Mouse (Mus musculus): ENCODE data around the gene Zbtb8a.
"Not testable (repeated sequence)": the region's sequence is repeated elsewhere in the genome, so short reads cannot be mapped to it uniquely, and the experiment has no call there.

Zbtb8a gene

DNA sequence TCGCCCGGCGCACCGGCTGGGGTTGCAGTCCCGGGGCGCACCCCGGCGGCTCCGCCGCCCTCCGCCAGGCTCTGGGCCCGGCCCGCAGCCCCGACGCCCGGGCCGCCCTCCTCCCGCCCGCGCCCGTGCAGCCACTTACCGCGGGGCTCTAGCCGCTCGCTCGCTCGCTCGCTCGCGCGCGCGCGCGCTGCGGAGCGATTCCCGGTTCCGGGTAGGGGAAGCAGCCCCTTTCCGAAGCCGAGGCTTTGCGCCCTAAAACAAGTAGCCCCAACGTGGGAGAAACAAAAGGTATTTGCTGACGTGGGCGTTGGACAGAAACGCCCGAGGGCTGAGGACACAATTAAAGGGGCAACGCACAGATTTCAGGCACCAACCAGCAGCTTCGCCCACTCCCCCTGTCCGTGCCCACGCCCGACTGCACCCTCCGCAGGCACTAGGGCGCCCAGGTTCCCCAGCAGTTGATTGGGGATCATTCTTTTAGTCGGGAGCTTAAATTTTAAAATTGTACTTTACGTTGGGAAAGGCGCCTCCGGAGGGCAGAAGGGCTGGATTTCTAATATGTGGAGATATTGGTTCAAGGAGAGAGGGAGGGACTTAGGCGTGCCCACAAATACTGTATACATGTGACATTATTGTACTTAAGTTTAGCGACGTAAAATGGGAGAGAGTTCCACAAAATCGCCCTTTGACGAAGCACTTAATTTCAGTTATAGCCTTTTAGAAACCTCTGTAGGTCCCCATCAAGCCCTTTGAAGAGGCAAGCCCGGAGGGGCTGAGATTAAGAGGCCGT lies at the start of gene Zbtb8a:
Gene Zbtb8a (minus strand): TSS at position 516 of the 790 bp plus-strand sequence.
- DNase-seq (ENCODE audit: low spot score in 2 of 2): peak; percentile 27 to 32

DNA sequence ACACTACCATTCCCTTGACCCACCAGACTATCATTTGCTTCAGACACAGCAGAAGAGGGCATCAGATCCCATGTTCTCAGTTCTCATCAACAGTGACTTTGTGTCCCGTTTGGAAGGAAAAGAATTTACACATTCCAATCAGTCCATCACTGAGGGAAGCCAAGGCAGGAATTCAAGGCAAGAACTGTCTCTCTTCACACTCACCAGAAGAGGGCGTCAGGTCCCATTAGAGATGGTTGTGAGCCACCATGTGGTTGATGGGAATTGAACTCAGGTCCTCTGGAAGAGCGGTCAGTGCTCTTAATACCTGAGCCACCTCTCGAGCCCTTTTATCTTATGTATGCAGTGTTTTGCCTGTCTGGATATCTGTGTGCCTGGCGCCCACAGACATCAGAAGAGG lies 40.4 kb upstream of the Zbtb8a start:
- DNase-seq (ENCODE audit: low spot score in 2 of 2): no peak

DNA sequence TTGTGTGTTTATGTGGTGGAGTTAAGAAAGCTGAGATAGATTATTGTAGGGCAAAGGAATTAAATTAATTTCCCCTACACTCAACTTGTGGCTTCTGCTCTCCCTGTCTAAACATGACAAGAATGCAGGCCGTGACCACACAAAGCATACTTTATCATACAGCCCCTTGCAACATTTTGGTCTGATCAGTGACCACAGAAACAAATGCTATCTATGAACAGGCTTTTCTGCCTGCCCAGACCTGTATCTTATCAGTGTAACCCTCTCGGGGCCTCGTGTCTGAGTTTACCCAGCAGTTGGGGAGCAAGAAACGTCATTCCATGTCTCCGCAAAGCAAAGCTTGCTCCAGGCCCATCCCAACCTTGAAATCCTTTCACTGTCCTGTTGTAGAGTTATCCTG lies 38.6 kb upstream of the Zbtb8a start:
- DNase-seq (ENCODE audit: low spot score in 2 of 2): no peak

DNA sequence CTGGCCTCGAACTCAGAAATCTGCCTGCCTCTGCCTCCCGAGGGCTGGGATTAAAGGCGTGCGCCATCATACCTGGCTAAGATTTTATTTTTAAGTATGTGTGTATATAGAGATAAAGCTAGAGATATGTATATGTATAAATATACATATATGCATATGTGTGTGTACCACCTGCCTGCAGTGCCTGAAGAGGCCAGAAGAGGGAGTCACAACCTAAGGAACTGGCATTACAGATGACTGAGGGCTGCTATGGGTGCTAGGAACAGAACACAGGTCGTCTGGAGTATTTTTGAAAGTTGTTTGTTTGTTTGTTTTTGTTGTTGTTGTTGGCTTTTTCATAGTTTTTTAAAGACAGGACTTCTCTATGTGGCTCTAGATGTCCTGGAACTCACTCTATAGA lies 38.0 kb upstream of the Zbtb8a start:
- DNase-seq (ENCODE audit: low spot score in 2 of 2): no peak

DNA sequence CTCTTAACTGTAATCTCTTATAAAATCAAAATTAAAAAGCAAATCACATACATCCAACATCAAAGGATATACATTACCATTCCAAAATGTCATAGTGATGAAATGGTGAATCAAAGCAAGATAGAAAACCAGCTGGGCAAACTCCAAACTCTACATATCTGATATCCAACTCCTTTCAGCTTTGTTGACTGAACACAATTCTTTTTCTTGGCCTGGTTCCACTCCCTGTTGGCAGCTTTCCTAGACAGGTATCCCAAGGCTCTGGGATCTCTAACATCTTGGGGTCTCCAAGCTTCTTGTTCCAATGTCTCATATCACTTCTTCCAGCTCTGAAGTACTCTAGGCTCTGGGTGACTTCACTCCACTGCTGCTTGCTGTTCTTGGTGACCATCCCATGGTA lies 33.1 kb upstream of the Zbtb8a start:
- no peak for DNase-seq (ENCODE audit: low spot score in 2 of 2)

DNA sequence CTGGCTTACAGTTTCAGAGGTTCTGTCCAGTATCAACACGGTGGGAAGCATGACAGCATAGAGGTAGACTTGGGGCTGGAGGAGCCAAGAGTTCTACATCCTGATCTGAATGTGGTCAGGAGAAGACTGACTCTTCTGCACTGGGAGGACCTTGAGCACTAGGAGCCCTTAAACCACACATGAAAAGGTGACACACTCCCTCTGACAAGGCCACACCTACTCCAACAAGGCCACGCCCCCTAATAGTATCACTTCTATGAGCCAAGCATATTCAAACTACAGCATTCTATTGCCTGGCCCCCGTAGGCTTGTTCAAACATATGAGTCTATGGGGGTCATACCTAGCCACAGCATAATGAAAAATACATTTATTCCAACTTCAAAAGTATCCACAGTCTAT lies 32.6 kb upstream of the Zbtb8a start:
- DNase-seq (ENCODE audit: low spot score in 2 of 2): not testable (repeated sequence)

DNA sequence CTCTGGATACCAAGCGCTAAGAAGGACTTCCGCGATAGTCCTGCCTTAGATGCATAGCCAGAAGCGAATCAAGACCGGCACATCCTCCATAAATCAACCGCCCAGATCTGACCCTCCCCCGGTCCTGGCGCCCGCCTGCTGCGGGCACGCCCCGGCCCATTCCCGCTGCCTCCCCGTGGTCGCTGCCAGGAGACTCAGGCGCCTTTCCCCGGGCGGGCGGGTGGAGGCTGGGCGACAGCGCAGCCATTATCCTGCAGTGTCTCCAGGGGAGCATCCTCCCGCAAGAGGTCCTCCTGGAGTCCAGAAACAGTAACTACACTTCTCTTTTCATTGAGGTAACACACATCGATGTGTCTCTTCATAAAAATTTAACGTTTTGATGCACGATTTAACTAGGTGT lies 28.5 kb upstream of the Zbtb8a start:
- peak; percentile 10 to 24 for DNase-seq (ENCODE audit: low spot score in 2 of 2)

DNA sequence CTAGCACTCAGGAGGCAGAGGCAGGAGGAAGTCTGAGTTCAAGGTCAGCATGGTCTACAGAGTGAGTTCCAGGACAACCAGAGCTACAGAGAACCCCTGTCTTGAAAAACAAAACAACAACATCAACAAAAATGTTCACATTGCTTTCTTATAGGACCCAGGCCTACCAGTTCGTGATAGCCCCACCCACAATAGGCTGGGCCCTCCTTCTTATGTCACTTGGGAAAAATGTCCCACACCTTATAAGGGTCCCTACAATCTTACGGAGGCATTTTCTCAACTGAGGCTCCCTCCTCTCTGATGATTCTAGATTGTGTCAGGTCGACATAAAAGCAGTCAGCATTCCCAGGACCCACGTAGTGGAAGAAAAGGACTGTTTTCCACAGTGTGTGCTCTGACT lies 21.9 kb upstream of the Zbtb8a start:
- no peak for DNase-seq (ENCODE audit: low spot score in 2 of 2)

DNA sequence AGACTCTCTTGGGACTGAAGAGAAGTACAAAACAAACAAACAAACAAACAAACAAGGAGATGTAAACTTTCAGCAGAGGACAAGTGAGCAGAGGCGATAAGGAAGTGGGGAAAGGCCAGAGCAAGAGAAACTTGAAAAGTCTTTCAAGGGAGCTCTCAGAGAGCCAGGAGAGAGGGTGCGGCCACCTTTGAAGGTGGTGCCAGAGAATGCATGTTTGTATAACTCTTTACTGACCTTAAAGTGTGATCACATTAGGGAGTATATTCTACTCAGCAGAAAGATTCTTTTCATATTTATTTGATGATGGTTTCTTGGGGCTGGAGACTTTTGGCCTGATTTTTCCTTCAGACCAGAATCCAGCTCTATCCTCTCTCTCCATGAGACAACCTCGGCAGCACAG lies 19.0 kb upstream of the Zbtb8a start:
- no peak for DNase-seq (ENCODE audit: low spot score in 2 of 2)

DNA sequence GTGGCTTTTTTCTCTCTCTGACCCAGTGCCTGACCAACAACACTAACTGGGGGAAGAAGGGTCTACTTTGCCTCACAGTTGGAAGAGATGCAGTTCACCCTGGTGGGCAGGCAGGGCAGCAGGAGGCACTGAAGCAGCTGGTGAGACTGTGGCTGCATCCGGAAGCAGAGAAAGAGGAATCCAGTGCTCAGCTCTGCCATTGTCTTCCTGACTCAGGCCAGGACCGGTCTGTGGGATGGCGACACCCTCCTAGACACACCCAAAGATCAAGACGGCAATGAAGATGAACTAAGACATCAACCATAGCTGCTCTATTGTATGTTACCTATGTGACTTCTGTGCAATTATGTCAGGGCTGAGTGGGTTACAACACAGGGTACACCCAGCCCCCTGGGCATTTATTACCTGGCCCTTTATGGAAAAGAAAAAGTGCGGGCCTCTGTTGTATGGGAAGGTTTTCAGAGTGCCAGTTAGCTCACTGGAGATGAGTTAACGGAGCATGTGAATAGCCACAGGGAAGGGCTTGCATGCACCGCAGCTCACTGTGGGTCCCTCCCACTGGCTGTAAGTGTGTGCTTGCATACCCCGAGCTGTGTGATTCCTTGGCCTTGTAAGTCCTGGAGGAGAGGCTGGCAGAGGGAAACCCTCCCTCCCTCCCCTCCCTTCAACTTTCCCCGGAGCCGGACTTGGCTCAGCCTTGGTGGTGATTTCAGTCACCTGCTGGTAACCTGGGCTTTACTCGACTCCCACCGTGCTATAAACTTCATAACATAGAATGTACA lies 16.4 kb upstream of the Zbtb8a start:
- DNase-seq (ENCODE audit: low spot score in 2 of 2): no peak

DNA sequence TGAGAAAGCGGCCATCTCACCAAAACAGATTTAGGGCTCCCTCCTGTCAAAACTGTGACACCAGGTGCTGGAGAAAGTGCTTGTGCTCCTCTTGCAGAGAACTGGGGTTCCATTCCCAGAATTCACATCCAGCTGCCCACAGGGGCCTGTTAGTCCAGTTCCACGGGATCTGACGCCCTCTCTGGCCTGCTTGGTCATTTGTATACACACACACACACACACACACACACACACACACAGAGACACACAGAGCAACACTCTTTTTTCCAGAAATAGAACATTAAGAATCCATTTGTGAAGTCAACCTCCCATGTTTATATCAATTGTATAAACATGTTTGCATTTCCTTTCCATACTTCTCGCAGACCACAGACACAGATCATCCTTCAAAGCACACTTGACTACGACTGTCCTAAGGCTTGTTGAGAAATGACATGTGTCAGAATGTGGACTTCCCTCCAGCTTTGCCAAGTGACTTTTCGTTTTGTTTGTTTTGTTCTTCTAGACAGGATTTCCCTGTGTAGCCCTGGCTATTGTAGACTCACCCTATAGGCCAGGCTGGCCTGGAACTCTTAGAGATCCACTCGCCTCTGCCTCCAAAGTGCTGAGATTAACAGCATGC lies 13.1 kb upstream of the Zbtb8a start:
- DNase-seq (ENCODE audit: low spot score in 2 of 2): no peak

DNA sequence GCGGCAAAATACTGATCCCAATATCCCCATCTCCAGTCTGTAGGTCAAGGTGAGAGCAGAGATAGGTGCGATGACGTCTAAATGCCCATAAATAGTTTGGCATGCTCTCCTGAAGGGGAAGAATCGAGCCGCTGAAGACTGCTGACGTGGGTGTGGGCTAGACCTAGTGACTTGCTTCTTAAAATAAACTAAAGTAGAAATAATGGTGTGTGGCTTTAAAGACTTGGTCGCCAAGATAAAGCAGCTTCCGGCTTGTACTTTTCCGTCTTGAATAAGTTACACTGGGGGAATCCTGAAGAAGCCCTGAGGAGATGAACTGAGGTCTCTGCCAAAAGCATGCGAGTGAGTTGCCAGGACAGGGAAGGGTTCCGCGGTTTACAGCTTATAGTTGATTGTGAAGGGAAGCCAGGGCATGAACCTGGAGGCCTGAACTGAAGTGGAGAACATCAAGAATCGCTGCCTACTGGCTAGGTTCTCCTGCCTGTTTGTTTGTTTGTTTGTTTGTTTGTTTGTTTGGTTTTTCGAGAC lies 12.4 kb upstream of the Zbtb8a start:
- no peak for DNase-seq (ENCODE audit: low spot score in 2 of 2)

DNA sequence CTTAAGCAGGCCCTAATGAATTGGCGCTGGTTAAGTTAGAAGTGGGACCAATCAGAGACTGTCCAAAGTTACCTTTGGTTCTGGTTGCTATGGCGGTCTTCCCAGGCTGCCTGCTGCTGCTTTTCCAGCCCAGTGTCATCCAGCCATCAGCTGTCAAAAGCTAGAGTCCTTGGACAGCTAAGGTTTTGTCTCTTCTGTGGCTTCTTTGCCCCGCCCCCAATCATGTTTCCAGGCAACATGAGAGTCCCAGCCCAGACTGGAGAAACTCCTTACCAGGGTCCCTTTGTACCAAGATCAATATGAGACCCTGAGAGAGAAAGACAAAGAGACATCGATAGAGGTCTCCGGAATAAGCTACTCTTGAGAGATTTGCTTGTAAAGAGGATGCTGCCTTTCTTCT lies 10.5 kb upstream of the Zbtb8a start:
- no peak for DNase-seq (ENCODE audit: low spot score in 2 of 2)

DNA sequence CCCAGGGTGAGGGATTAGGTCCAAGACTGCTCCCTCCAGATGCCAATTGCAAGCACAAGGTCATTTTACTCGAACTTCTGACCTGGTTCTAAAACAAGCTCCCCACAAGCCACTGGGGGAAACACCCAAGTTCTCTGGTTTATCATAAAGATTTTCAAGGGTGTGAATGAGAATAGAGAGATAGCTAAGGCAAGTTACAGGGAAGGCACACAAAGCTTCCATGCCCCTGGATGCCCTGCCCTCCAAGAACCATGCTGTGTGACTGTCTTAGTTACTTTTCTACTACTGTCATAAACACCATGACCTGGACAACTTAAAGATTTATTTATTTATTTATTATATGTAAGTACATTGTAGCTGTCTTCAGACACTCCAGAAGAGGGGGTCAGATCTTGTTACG lies 9.1 kb upstream of the Zbtb8a start:
- DNase-seq (ENCODE audit: low spot score in 2 of 2): no peak

DNA sequence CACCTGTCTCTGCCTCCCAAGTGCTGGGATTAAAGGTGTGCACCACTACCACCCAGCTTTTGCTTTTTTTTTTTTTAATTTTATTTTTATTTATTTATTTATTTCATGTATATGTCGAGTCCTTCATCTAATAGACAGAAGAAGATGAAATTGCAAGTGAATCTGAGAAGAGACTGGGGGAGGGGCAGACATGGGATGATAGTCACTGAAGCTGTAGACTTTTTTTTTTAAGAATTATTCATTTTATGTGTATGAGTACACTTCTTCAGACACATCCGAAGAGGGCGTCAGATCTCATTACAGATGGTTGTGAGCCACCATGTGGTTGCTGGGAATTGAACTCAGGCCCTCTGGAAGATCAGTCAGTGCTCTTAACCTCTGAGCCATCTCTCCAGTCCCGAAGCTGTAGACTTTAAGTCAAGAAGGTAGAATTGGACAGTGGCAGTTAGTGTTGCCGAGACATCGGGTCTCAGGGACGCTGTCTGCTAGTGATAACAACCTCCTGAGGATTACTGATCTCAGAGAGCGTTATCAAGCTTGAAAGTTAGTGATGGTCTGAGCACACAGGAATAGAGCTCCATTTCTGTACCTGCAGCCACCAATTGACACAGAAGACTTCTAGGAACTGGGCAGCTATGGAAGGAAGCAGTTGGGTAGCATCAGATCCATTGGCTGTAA lies 8.5 kb upstream of the Zbtb8a start:
- DNase-seq (ENCODE audit: low spot score in 2 of 2): no peak

DNA sequence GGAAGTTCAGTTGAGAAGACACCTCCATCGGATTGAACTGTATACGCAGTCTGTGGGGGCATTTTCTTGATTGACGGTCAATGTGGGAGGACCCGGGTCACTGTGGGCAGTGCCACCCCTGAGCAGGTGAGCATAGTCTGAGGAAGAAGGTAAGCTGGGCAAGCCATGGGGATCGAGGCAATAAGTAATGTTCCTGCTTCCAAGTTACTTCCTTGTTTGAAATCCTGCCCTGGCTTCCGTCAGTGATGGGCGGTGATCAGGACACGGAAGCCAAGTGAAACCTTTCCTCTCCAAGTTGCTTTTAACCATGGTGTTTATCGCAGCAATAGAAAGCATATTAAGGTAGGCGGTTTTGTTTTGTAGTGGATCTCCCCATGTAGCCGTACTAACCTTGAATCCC lies 7.8 kb upstream of the Zbtb8a start:
- DNase-seq (ENCODE audit: low spot score in 2 of 2): no peak

DNA sequence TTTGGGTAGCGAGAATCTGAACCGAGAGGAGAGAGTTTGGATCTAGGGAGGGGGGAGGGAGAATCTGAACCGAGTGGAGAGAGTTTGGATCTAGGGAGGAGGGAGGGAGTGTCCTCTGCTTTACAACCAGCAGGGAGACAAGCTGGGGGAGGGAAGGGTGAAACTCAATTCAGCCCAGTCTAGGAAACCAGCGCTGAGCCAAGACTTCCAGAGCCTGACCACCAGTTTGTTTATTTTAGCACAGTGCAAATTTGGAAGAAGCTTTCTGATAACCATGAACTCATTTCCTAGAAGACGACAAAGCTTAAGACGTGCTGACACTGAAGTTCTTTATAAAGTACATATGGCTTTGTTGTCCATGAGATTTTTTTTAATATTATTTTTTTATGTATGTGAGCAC lies 6.5 kb upstream of the Zbtb8a start:
- no peak for DNase-seq (ENCODE audit: low spot score in 2 of 2)

DNA sequence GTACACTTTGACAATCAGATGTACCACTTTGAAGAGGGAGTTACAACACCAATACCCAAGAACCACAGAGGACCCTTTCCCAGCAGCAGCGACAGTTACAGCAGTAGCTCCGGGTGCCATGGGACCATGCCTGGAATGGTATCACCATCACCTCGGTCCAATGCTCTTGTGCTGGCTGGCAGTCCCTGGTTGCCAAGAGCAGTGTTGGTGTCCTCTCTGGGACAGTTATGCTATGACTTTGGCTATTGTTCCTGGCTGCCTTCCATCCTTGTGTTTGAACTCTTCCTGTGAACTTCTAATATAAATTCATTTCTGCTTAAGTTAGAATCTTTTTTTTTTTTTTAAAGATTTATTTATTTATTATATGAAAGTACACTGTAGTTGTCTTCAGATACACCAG lies 5.7 kb upstream of the Zbtb8a start:
- no peak for DNase-seq (ENCODE audit: low spot score in 2 of 2)

DNA sequence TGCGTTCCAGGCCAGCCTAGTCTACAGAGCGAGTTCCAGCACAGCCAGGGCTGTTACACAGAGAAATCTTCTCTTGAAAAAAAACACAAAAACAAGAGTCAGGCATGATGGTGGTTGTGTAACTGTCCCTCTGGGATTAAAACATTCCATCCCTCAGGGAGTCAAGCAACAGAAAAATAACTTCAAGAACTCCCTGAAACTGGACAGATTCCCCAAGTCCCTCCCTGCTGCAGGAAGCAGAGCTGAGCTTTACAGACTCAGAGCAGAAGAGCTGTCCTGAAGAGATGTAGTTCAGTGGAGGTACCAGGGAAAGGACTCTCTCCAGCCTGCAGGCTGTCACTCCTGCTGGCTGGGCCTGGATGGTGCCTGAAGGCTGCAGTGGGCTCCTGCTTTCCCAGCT lies 4.6 kb upstream of the Zbtb8a start:
- no peak for DNase-seq (ENCODE audit: low spot score in 2 of 2)

DNA sequence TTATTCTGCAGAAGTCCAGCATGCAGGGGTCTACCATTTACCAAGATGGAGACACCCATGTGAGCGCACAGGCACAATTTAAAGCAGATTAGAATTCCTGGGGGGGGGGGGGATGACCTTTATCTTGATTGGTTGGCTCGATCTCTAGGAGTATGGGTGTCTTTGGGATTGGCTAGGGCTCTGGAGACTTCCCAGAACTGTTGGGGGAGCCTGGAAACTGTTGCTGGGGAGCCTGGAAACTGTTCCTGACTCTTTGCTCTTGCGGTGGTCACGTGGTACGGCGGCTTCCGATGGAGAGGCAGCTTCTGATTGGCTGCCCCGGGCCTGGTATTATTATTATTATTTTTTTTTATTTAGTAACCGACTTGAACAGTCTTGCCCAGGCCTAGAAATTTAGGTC lies 4.1 kb upstream of the Zbtb8a start:
- no peak for DNase-seq (ENCODE audit: low spot score in 2 of 2)

DNA sequence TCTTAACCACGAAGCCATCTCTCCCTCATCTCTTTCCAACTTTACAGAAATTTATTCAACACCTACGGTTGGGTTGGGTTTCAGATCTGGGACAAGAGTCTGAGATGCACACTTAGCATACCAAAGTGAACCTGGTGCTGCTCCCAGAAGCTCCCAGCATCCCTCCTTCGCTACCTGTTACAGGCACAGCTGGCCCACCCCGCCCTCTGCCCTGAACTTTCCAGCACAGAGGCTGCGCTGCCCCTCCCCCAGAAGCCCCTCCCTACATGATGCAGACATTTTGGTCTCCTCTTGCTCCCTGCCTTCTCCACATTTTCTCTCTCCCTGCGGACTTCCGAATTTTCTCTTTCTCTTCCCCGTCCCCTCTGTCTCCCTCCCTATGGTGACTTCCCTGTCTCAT lies 3.2 kb upstream of the Zbtb8a start:
- no peak for DNase-seq (ENCODE audit: low spot score in 2 of 2)

DNA sequence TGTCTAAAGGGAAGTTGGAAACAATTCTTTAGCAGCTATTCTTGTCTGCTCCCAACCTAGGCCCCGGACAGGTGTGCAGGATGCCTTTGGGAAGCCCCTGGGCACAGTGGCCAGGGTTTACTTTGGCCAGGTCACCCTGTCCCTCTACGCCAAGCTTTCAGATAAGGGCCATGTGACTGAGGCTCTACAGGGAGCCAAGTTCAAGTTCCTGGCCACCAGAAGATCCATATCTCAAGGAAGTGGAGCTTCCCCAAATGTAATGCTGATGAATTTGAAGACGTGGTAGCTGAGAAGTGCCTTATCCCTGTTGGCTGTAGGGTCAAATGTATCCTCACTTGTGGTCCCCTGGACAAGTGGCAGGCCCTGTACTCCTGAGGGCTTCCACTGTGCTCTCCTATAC lies 1.9 kb upstream of the Zbtb8a start:
- no peak for DNase-seq (ENCODE audit: low spot score in 2 of 2)
